Mouse (Mus musculus) E14TG2a.4 (cell line): ENCODE data around the gene Dnase1l3.

Experiments
- H3K27me3 ChIP-seq: 2 replicates; pipeline ENCODE4 v1.6.1; 2014; ENCODE audit warnings: low read length, control low read depth; ENCODE audit not compliant: insufficient read depth
- H3K36me3 ChIP-seq: 2 replicates; pipeline ENCODE4 v1.6.1; 2014; ENCODE audit warnings: low read length, control low read depth; ENCODE audit not compliant: insufficient read depth
- H3K4me1 ChIP-seq: replicated peaks from 2 replicates; pipeline ENCODE4 v1.6.1; 2014; ENCODE audit warnings: low read depth, low read length, control low read depth
- H3K4me3 ChIP-seq: replicated peaks from 2 replicates; pipeline ENCODE4 v1.5.1; 2014; ENCODE audit warnings: mild to moderate bottlenecking, low read length
- H3K9me3 ChIP-seq: 2 replicates; pipeline ENCODE4 v1.6.1; 2014; ENCODE audit warnings: low read length, control low read depth
- CTCF ChIP-seq: conservative IDR thresholded peaks from 2 replicates; pipeline ENCODE4 v1.5.1; 2014; ENCODE audit warnings: low read length
- NANOG ChIP-seq: IDR thresholded peaks from 2 replicates; pipeline ENCODE4 v1.6.1; 2014; ENCODE audit warnings: borderline replicate concordance, low read length, mixed read lengths
- POU5F1 ChIP-seq: IDR thresholded peaks from 2 replicates; pipeline ENCODE4 v1.6.1; 2014; ENCODE audit warnings: low read length, borderline replicate concordance

Gene Dnase1l3

GRCm38 (mm10) chr14:7994271-7994767 lies at the start of gene Dnase1l3:
TSS of gene Dnase1l3 (minus strand) at chr14:7994573.
- no peak within 1 kb of the TSS for H3K4me3 ChIP-seq
- no peak for TF ChIP-seq CTCF
- no peak for TF ChIP-seq NANOG

GRCm38 (mm10) chr14:8042577-8042976 lies 48.2 kb upstream of the Dnase1l3 start:
- Histone ChIP-seq H3K27me3 (no peaks in the 10 kb centered on the region), H3K9me3 (no peaks in the 10 kb centered on the region), H3K4me1 (peaks cover 24% of the 10 kb centered on the region), H3K36me3 (peaks cover 10% of the 10 kb centered on the region), H3K4me3 (no peak overlapping the region)
- no peak for TF ChIP-seq POU5F1
- TF ChIP-seq NANOG: no peak
- TF ChIP-seq CTCF: no peak

More at GRCm38 (mm10) chr14:7994271-7994767, at the start of gene Dnase1l3:
- H3K4me1 ChIP-seq: peaks cover 12% of the 10 kb centered on the region
- no peaks in the 10 kb centered on the region for H3K9me3 ChIP-seq
- H3K27me3 ChIP-seq: peaks cover 19% of the 10 kb centered on the region
- no peaks in the 10 kb centered on the region for H3K36me3 ChIP-seq

GRCm38 (mm10) chr14:8042120-8042519 lies 47.7 kb upstream of the Dnase1l3 start:
- TF ChIP-seq NANOG (no peak), CTCF (no peak), POU5F1 (no peak)
- no peak overlapping the region for H3K4me3 ChIP-seq
- no peaks in the 10 kb centered on the region for H3K27me3 ChIP-seq
- H3K9me3 ChIP-seq: no peaks in the 10 kb centered on the region
- H3K4me1 ChIP-seq: peaks cover 23% of the 10 kb centered on the region
- H3K36me3 ChIP-seq: peaks cover 8% of the 10 kb centered on the region; the same call in 1 of the 2 replicates

DNA sequence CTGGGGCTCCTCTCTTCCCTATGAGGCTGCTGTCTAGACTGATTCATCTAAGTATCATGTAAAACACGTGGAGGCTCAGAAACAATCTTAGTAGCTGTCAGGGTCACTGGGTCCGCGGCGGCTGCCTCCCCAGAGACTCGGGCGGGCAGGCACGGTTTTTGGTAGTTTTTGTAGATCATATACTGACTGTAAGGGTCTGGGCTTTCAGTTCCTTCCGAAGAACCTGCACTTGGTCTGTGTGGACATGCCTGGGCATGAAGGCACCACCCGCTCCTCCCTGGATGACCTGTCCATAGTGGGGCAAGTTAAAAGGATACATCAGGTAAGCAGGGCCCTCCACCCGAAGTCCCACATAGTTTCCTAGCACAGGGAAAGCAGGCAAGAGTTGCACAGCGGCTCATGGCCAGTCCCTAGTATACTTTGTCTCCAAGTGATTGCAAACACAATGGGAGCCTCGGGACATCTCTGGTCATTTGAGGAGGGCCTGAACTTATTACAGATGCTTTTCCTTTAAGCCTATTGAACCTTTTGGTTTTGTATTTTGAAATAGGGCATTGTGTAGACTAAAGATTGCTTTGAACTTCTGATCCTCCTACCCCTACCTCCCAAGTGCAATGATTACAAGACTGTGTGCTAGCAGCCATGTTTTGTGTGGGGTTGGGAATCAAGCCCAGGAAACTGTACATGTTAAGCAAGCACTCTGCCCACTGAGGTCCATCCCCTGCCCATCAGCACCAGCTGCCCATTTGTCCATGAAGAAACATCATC lies 46.7 kb upstream of the Dnase1l3 start:
- Histone ChIP-seq H3K27me3 (no peaks in the 10 kb centered on the region), H3K36me3 (no peaks in the 10 kb centered on the region), H3K4me3 (no peak overlapping the region), H3K9me3 (no peaks in the 10 kb centered on the region), H3K4me1 (peaks cover 25% of the 10 kb centered on the region)
- no peak for TF ChIP-seq NANOG
- no peak for TF ChIP-seq CTCF
- no peak for TF ChIP-seq POU5F1

DNA sequence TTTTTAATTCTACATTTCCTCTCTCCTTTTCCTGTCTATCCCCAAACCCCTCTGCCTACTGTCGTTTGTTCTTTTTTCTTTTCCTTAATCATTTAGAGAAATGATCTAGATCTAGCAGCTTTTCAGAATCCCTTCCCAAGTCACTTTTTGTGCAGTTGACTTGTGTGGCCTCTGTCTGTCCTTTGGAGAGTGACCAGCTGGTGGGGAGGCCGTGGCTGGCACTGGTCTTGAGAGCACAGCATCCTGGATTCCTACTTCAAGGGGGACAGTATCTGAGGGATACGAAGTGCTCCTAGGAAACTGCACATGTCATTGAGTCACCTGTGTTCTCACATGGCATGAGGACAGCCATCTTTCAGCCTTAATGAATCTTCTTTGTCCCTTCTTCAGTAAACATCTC lies 45.8 kb upstream of the Dnase1l3 start:
- Histone ChIP-seq H3K9me3 (no peaks in the 10 kb centered on the region), H3K4me3 (no peak overlapping the region), H3K36me3 (no peaks in the 10 kb centered on the region), H3K27me3 (no peaks in the 10 kb centered on the region), H3K4me1 (peaks cover 20% of the 10 kb centered on the region)
- TF ChIP-seq CTCF (no peak), NANOG (no peak), POU5F1 (no peak)

DNA sequence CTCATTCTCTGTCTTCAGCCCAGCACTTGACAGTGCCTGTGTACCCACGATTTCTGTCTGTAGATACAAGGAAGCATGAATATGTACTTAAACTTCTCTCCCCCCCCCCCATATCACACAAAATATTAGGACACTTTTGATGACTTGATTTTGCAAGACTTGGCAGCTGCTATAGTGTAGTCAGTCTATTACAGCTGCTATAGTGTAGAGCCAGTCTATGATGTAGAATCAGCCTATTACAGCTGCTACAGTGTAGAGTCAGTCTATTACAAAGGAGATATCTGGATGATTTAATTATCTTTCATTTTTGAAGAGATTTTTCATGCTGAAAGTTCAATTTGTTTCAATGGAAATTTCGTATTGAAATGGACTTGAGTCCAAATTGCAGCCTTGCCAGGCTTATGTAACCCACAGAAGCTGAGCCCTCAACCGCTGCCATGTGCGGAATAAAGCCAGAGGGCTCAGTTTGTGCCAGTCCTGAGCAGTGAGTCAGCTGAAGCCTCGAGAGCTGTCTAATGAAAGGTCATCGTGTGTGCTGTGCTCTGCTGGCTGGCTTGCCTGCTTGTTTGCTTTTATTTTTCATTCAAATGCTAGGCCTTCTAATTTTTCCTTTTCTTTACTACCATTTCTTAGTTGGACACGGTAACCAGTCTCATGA lies 44.5 kb upstream of the Dnase1l3 start:
- Histone ChIP-seq H3K4me3 (no peak overlapping the region), H3K27me3 (no peaks in the 10 kb centered on the region), H3K4me1 (peaks cover 13% of the 10 kb centered on the region), H3K9me3 (no peaks in the 10 kb centered on the region), H3K36me3 (no peaks in the 10 kb centered on the region)
- TF ChIP-seq POU5F1: no peak
- TF ChIP-seq NANOG: no peak
- no peak for TF ChIP-seq CTCF

- TF ChIP-seq CTCF (no peak), POU5F1 (no peak), NANOG (no peak)
Observed at GRCm38 (mm10) chr14:8038150-8038549, 43.8 kb upstream of the Dnase1l3 start.

DNA sequence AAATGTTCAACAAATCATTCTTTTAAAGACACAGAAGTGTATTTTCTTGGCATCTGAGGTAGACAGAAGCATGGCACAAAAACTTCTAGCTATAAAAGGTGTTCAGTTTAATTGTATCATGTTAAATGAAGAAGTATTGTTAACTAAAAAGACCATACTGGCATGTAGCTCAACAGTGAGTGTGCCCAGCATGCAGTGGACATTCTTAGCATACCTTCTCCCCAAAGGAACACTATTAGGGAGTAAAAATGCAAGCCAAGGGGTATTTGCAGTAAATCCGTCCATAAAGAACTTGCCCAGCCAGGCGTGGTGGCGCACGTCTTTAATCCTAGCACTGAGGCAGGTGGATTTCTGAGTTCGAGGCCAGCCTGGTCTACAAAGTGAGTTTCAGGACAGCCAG lies 42.0 kb upstream of the Dnase1l3 start:
- Histone ChIP-seq H3K4me1 (peaks cover 13% of the 10 kb centered on the region), H3K9me3 (no peaks in the 10 kb centered on the region), H3K27me3 (no peaks in the 10 kb centered on the region), H3K4me3 (no peak overlapping the region), H3K36me3 (no peaks in the 10 kb centered on the region)
- TF ChIP-seq POU5F1: no peak

More at GRCm38 (mm10) chr14:8038150-8038549, 43.8 kb upstream of the Dnase1l3 start:
- Histone ChIP-seq H3K4me3 (no peak overlapping the region), H3K9me3 (no peaks in the 10 kb centered on the region), H3K27me3 (no peaks in the 10 kb centered on the region), H3K36me3 (no peaks in the 10 kb centered on the region), H3K4me1 (peaks cover 13% of the 10 kb centered on the region)

DNA sequence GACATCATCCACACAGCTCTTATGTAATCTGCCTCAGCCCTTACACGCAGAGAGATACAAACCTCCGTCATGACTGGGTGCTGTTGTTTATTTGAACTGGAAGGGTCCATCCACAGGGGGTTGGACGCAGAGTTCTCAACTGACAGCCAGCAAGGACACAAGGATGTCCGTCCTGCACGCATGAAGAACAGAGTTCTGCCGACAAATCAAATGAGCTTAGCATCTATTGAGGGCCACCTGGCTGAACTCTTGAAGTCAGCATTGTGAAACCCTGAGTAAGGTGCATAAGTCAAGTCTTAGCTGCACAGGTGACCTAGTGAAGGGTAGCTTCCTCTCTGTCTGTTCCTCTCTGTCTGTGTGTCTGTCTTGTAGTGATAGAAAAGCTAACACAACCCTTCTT lies 41.6 kb upstream of the Dnase1l3 start:
- peaks cover 10% of the 10 kb centered on the region for H3K4me1 ChIP-seq
- H3K9me3 ChIP-seq: no peaks in the 10 kb centered on the region
- no peaks in the 10 kb centered on the region for H3K36me3 ChIP-seq
- no peaks in the 10 kb centered on the region for H3K27me3 ChIP-seq
- no peak overlapping the region for H3K4me3 ChIP-seq
- TF ChIP-seq NANOG: no peak
- no peak for TF ChIP-seq POU5F1
- no peak for TF ChIP-seq CTCF
